Mouse (Mus musculus): ENCODE measurements around the gene Doxl2.
A peak's percentile ranks its signal among the peaks of the same experiment; 100 is the strongest.
"Not testable (repeated sequence)": the region's sequence is repeated elsewhere in the genome, so short reads cannot be mapped to it uniquely, and the experiment has no call there.

Gene Doxl2

DNA sequence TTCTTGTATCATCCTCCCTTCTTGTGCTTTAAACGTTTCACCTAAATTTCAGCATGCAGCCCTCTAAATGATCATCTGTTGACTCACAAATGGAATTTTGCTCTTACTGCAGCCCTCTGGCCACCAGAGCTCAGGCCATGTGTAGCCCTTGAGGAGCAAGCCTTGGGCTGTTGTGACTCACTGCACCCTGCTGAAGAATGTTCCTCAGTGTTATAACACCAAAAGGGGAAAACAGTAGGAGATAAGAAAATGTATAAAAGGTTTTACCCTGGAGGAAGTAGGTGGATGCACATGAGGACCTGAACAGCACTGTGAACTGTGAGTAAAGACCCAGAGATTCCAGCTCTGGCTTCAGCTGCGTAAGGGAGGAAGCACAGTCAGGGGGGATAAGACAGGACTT lies at the start of gene Doxl2:
TSS of gene Doxl2 (plus strand) at position 301 of the 400 bp plus-strand sequence.
- DNase-seq (ENCODE audit: extremely low read depth, low read depth): no peak

DNA sequence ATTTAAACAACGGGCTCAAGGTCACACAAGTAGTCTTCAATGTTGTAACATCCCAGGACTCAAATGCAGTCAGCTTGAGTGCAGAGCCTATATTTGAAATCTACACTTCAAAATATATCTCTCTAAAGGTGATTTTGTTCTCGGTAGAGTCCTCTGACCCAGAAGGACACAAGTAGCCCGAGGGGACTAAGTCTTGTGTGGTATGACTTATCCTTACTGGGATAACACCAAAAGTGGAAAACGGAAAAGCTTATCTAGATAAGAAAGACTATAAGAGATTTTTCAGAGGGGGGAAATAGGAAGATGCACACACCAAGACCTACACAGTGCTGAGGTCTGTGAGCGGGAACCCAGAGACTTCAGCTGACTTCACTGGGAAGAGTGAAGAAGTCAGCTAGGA lies 45.2 kb upstream of the Doxl2 start, which contains the start of gene 1600015I10Rik:
TSS of gene 1600015I10Rik (plus strand) at position 301 of the 400 bp plus-strand sequence.
- no peak for DNase-seq (ENCODE audit: extremely low read depth, low read depth)

DNA sequence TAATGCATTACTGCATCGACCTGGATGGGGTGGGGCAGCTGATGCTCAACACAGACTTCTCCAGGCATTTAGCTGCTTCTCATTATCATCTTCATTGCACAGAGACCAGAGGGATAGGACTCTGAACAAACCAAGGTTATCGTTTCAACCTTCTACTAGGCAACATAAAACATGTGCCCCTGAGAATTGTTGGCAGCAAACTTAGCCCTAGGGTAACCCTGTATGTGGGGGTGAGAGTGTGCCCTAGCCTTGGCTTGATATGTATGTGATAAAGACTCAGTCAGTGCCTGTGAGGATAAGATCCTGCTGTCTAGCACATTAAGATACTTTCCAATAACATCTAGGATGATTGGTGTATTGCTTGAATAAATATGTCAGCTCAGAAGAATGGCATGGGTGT lies 25.2 kb upstream of the Doxl2 start:
- no peak for DNase-seq (ENCODE audit: extremely low read depth, low read depth)

GRCm38 (mm10) chr6:48950676-48951075 lies 24.1 kb upstream of the Doxl2 start:
- DNase-seq (ENCODE audit: extremely low read depth, low read depth): no peak

DNA sequence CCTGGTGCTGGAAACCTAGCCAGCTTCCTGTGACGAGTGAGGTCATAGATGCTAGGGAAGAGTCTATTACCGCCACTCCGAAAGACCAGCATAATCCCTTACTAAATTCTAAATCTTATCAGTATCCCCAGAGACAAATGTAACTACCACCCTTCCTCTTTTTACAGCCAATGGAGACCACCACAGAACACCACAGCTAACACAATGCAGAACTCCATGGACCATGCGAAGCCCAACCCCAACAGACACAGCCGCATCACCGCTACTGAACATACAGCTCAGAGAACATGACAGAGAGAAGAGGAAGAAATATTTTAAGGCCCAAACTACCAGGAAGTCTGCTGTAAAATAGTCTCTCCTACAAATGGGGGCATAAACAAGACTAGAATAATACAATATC lies 23.1 kb upstream of the Doxl2 start:
- no peak for DNase-seq (ENCODE audit: extremely low read depth, low read depth)

GRCm38 (mm10) chr6:48953220-48953619 lies 21.5 kb upstream of the Doxl2 start:
- no peak for DNase-seq (ENCODE audit: extremely low read depth, low read depth)

DNA sequence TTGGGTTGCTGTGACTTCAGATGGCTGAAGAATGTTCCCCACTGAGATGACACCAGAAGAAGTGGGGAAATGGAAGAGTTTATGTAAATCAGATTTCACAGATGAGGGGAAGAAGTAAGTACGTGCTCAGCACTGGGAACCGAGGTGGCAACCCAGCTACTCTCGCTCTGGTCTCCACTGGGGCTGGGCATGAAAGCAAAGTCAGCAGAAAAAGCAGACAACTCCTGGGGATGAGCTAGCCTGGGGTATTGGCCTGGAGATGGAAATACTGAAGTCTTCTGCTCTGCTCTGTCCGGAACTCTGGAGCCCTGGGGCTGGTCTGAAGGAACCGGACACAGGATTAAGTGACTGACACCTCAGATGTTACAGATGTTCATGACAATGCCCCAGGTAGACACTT lies 20.6 kb upstream of the Doxl2 start:
- no peak for DNase-seq (ENCODE audit: extremely low read depth, low read depth)

GRCm38 (mm10) chr6:48954946-48955345 lies 19.8 kb upstream of the Doxl2 start:
- DNase-seq (ENCODE audit: extremely low read depth, low read depth): no peak

DNA sequence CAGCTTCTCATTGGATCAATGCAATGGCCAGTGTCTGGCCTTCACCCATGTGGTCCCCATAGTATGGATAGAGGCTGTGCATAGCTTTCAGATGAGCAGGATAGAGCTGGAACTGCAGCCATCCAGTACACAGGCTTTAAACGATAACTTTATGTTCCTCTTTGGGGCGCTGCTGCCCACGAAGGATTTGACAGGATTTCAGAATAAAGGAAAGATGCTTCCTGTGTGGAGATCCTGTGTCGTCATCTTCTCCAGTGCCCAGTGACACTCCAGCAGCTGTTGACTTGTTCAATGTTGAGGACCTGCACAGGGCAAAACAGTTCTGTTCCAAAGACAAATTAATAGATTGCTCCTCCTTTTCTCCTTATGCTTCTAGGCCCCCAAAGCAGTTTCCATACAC lies 18.0 kb upstream of the Doxl2 start:
- no peak for DNase-seq (ENCODE audit: extremely low read depth, low read depth)

- no peak for DNase-seq (ENCODE audit: extremely low read depth, low read depth)
Observed at GRCm38 (mm10) chr6:48958053-48958452, 16.7 kb upstream of the Doxl2 start.

GRCm38 (mm10) chr6:48959151-48959550 lies 15.6 kb upstream of the Doxl2 start:
- DNase-seq (ENCODE audit: extremely low read depth, low read depth): not testable (repeated sequence)

DNA sequence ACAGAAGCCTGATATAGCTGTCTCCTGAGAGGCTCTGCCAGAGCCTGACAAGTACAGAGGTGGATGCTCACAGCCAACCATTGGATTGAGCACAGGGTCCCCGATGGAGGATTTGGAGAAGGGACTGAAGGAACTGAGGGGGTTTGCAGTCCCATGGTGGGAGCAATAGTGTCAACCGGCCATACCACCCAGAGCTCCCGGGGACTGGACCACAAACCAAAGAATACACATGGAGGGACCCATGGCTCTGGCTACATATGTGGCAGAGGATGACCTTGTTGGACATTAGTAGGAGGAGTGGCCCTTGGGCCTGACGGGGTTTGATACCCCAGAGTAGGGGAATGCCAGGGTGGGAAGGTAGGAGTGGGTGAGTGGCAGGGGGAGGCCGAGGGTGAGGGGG lies 8.1 kb upstream of the Doxl2 start:
- not testable (repeated sequence) for DNase-seq (ENCODE audit: extremely low read depth, low read depth)

DNA sequence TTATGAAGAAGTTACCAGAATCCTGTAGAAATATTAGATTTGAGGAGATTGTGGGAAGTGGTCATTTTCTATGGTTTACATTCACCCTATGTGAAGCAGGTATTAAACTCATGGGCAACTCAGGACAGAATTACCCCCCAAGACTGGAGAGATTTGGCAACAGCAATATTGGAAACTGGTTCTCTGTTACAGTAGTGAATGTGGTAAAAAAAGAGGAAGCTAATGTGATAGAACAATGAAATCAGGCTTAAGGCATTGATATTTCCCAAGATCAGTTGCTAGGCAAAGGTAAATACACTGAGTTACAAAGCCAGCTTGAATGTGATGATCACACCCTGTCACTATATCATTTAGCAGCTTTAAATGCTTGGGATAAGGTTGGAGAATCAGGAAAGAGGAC lies 6.9 kb upstream of the Doxl2 start:
- DNase-seq (ENCODE audit: extremely low read depth, low read depth): no peak

GRCm38 (mm10) chr6:48979616-48980015 lies 4.9 kb downstream of the Doxl2 start:
- no peak for DNase-seq (ENCODE audit: extremely low read depth, low read depth)

DNA sequence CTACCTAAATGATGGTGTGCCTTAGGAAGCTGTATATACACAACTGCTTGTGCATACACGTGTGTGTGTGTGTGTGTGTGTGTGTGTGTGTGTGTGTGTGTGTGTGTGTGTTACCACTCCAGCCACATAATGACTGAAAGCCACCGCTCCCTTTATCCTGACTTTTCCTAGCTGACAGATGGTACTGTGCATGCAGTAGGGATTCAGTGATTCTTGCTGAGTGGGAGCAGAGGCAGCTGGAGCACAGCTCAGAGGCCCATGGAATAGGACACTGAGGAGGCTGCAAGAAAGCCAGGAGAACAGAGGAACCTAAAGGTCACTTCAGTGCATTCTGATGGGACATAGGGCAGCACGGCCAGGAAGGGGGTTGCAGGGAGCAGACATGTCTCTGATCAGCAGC lies 7.5 kb downstream of the Doxl2 start:
- DNase-seq (ENCODE audit: extremely low read depth, low read depth): no peak

DNA sequence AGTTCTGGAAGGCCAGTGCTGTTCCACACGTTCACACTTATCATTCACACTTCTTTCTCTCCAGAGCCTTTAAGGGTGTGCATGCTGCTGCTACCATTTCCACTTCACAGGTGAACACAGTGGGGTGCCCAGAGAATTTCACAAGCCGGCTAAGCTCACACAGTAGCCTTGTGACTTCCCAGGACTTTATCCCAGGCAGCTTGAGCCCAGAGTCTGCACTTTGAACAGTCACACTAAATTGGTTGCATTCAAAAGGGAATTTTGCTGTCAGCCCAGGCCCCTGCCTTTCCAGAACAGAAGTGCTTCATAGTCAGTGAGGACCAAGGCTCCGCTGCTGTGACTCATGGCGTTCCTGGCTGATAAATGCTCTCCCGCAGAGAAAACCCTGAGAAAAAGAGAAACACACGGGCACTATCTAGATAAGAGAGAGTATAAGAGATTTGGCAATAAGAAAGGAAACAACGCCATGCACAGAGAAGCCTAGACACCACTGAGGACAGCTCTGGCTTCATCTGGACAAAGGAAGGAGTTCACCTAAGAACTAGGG lies 11.8 kb downstream of the Doxl2 start, which contains the start of gene Svs1:
TSS of gene Svs1 (plus strand) at position 418 of the 547 bp plus-strand sequence.
- DNase-seq (ENCODE audit: extremely low read depth, low read depth): no peak

GRCm38 (mm10) chr6:48989971-48990370 lies 15.2 kb downstream of the Doxl2 start:
- DNase-seq (ENCODE audit: extremely low read depth, low read depth): no peak

DNA sequence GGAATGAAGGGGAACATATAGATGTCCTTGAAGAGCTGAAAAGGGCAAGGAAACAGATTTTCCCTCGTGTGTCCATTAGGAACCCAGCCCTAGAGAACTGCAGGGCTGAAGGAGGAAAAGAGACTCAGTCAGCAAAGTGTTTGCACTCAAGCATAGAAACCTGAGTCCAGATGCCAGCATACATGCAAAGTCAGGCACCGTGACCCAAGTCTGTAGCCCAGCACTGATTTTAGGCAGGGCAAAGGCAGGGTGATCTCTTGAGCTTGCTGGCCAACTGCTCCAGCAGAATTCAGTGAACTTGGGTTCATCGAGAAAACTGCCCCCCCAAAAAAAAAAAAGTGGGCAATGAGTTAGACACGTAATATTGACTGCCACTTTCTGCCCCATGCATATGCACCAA lies 17.2 kb downstream of the Doxl2 start:
- no peak for DNase-seq (ENCODE audit: extremely low read depth, low read depth)

- no peak for DNase-seq (ENCODE audit: extremely low read depth, low read depth)
Observed at GRCm38 (mm10) chr6:48998186-48998585, 23.4 kb downstream of the Doxl2 start.

GRCm38 (mm10) chr6:48998796-48999195 lies 24.0 kb downstream of the Doxl2 start:
- DNase-seq (ENCODE audit: extremely low read depth, low read depth): no peak

DNA sequence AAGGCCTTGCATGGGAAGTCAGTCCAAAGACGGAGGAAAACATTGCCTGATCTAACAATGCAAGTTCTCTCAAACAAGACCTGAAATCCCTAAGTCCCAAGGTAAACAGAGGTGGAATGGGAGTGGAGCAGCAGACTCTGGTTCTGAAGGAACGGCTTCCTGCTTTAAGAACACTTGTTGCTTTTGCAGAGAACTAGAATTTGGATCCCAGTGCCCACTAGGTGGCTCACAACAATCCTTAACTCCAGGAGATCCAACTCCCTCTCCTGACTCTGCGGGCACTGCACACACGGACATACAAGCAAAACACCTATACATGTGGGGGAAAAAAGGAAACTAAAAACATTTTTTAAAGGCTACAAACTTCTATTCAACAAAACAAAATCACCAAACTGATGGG lies 28.6 kb downstream of the Doxl2 start:
- DNase-seq (ENCODE audit: extremely low read depth, low read depth): no peak

- DNase-seq (ENCODE audit: extremely low read depth, low read depth): peak; percentile 13
Observed at GRCm38 (mm10) chr6:49007981-49008380, 33.2 kb downstream of the Doxl2 start.

GRCm38 (mm10) chr6:49008420-49009160 lies 33.8 kb downstream of the Doxl2 start:
- DNase-seq (ENCODE audit: extremely low read depth, low read depth): no peak

All from MEL-GATA-1-ER (cell line).